Mouse (Mus musculus): ENCODE measurements around the gene Urgcp.

DNA sequence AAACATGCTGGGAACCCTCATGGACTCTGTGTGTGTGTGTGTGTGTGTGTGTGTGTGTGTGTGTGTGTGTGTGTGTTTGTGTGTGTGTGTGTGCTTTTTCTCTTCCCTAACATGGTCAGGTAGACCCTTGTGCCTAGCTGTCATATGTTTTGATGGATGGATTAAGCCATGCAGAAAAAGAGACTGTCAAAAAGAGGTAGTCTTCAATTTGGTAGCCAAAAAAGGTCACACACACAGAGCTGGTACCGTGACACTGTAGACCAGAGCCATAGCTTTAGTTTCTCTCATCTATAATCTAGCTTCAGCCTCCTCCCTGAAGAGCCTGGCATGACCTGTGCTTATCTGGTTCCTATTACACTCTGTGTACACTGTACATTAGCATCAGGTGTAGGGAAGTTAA is 28.3 kb upstream of the Urgcp start:
- TF ChIP-seq EP300 (IDR thresholded peaks at IDR 0.05; ENCODE audit: low read depth) (no peak), CTCF (IDR thresholded peaks at IDR 0.05; ENCODE audit: low read depth) (no peak)
